Mouse (Mus musculus) left cerebral cortex, postnatal 4 days (tissue): ENCODE measurements around the gene Prl3b1. TPM values are rescaled to one million over a fixed set of nuclear protein-coding genes. Genes with fewer than 3 reads are reported as not detected.

ENCODE experiments used
- DNase-seq: peaks from one replicate; pipeline ENCODE4 v3.0.0-alpha.2; 2022
- intact Hi-C: fragments of 180-260 bp; cut with DNase I; formaldehyde crosslinking; loops from one replicate; pipeline ENCODE4 v1.15.1; 2025
- total RNA-seq, 2 experiments: library from RNA; stranded (reverse); gene quantifications; 2 replicates each; pipeline ENCODE4 v1.2.3; 2021

Prl3b1 gene
- not detected for total RNA-seq

DNA sequence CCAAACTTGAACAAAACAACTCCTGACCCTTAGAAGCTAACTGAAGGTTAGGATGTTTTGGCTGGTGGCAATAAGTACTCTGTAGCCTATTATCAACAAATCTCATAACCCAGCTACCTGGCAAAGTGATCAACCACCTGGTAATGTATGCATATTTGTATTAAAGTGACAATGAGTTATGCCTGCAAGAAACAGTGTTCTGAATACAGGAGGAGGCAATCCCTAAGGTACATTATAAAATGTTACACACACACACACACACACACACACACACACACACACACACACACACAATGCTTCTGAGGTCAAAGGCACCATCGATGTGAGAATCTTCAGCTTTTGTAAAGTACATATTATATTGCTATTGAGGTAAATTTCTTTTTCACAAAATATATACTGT is at the start of gene Prl3b1:
TSS of gene Prl3b1 (plus strand) at position 301 of the 400 bp plus-strand sequence.
- no peak for DNase-seq
- intact Hi-C loops = no loop called here

- intact Hi-C loops = no loop called here
These were observed 45.3 kb upstream of the Prl3b1 start, which contains the start of gene Prl3c1 for GRCm38 (mm10) chr13:27196359-27196758. TSS of gene Prl3c1 (plus strand) at chr13:27196659.

GRCm38 (mm10) chr13:27259136-27259535 is 17.5 kb downstream of the Prl3b1 start, which contains the start of gene Prl3a1:
TSS of gene Prl3a1 (plus strand) at chr13:27259436.
- no peak for DNase-seq
- intact Hi-C loops = no loop called here

More at GRCm38 (mm10) chr13:27196359-27196758, 45.3 kb upstream of the Prl3b1 start, which contains the start of gene Prl3c1:
- DNase-seq = no peak

Other genes starting within 250 kb of the Prl3b1 start
- not detected for gene Prl, start 184.3 kb upstream of the Prl3b1 start, total RNA-seq
- gene Prl3d1, start 147.7 kb upstream of the Prl3b1 start, total RNA-seq = not detected
- gene Prl3d2, start 120.1 kb upstream of the Prl3b1 start, total RNA-seq = not detected
- gene Prl3d3, start 85.1 kb upstream of the Prl3b1 start, total RNA-seq = not detected
- gene Prl3c1, start 45.2 kb upstream of the Prl3b1 start, total RNA-seq = not detected
- gene Prl3a1, start 17.6 kb downstream of the Prl3b1 start, total RNA-seq = not detected
- gene Prl6a1, start 70.8 kb downstream of the Prl3b1 start, total RNA-seq = not detected
- gene Prl8a2, start 103.8 kb downstream of the Prl3b1 start, total RNA-seq = not detected
- gene Prl2b1, start 149.0 kb downstream of the Prl3b1 start, total RNA-seq = not detected
- not detected for gene Prl8a6, start 196.8 kb downstream of the Prl3b1 start, total RNA-seq